Mouse (Mus musculus) stomach, embryonic 15.5 days (tissue): ENCODE measurements around the gene Akap13. TPM values are rescaled to one million over a fixed set of nuclear protein-coding genes. Genes with fewer than 3 reads are reported as not detected.

Experiments
- ATAC-seq: fragments of 200-750 bp; cut with Nextera tagmentation; 2 replicates; pipeline ENCODE4 v1.8.0; 2017; ENCODE audit warnings: low read depth, moderate number of reproducible peaks, moderate TSS enrichment; ENCODE audit not compliant: insufficient read depth, low FRiP score
- H3K27ac ChIP-seq: fragments of 300-500 bp; sonication (generic); 2 replicates; pipeline ENCODE4 v1.5.1; 2015; ENCODE audit warnings: mild to moderate bottlenecking, inconsistent platforms
- H3K27me3 ChIP-seq: fragments of 300-500 bp; sonication (generic); replicated peaks from 2 replicates; pipeline ENCODE4 v1.6.1; 2015; ENCODE audit warnings: inconsistent platforms
- H3K36me3 ChIP-seq: fragments of 300-500 bp; sonication (generic); 2 replicates; pipeline ENCODE4 v1.6.1; 2015; ENCODE audit warnings: inconsistent platforms
- H3K4me1 ChIP-seq: fragments of 300-500 bp; sonication (generic); 2 replicates; pipeline ENCODE4 v1.6.1; 2015; ENCODE audit warnings: inconsistent platforms
- H3K4me2 ChIP-seq: fragments of 300-500 bp; sonication (generic); 2 replicates; pipeline ENCODE4 v1.6.1; 2015; ENCODE audit warnings: mild to moderate bottlenecking, inconsistent platforms
- H3K4me3 ChIP-seq: fragments of 300-500 bp; sonication (generic); replicated peaks from 2 replicates; pipeline ENCODE4 v1.5.1; 2015; ENCODE audit warnings: inconsistent platforms
- H3K9ac ChIP-seq: fragments of 300-500 bp; sonication (generic); 2 replicates; pipeline ENCODE4 v1.6.1; 2015; ENCODE audit warnings: inconsistent platforms
- H3K9me3 ChIP-seq: fragments of 300-500 bp; sonication (generic); 2 replicates; pipeline ENCODE4 v1.6.1; 2016; ENCODE audit warnings: inconsistent platforms
- WGBS: fragments of 180-500 bp; shearing (Covaris S2); methylation state at CpG from one replicate; pipeline ENCODE4 v1.1.7; 2015; 5-methylcytosine and 5-hydroxymethylcytosine counted together
- polyA plus RNA-seq: library from polyadenylated mRNA; unstranded; fragments of >200 nt; fragmentation: Nextera tagmentation; extraction: Ambion mirVana; gene quantifications from 2 replicates; pipeline ENCODE4 v1.2.1, GENCODE M21; 2015

Akap13 gene
- polyA plus RNA-seq, 1 experiment from 2014 or later, result 38.6 TPM

DNA sequence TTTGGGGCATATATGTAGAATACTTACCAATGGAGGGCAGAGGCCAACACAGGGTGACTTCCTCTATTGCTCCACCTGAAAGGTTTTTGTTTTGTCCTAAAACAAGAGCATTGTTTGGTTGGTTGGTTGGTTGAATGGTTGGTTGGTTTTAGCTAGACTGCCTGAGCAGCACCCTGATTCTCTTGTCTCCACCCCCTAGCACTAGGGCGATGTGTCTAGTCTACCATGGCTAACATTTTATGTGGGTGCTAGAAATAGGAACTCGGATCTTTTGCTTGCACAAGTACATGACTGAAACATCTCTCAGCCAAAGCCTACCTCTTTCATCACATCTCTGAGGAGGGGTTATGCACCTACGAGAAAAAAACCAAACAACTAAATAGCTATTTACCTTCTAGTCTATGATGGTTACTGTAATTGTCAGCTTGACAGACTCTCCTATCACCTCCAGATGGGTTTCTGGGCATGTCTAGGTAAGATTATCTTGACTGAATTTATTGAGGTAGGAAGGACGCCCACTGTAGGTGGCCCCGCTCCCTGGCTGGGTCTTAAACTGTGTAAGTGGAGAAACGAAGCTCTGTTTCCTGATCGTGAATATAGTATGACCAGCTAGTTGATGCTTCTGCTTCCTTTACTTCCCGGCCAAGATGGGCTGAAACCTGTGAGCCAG is 134.1 kb downstream of the Akap13 start:
- Histone ChIP-seq H3K4me2 (no peak overlapping the region), H3K4me1 (0 out of 2 replicates have a peak, but pooled peaks cover 6% of the 10 kb centered on the region), H3K9ac (no peak overlapping the region), H3K9me3 (no peaks in the 10 kb centered on the region), H3K27me3 (no peaks in the 10 kb centered on the region), H3K27ac (no peak overlapping the region), H3K36me3 (no peaks in the 10 kb centered on the region), H3K4me3 (no peak overlapping the region)
- 88% methylated on average over 8 of the region's 8 CpGs for WGBS
- ATAC-seq, result no peak

DNA sequence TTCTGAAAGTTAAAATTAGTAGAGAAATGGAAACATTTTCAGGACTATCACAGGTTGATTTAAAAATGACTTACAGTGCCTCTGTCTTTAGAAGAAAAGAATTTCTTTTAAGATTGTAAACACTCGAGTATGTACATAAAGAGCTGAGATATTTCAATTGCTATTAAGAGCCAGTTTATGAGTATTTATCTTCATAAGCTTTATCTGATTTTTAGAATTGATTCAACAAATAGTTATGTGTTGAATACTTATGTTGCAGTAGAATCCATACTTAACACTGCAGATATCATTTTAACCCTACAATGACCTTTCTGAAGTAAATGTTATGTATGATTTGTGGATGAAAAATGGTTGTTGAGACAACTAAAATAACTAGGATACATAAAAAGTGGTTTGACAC is 136.6 kb downstream of the Akap13 start:
- ATAC-seq, result no peak
- no peaks in the 10 kb centered on the region for H3K27me3 ChIP-seq
- H3K9me3 ChIP-seq, result no peaks in the 10 kb centered on the region
- no peak overlapping the region for H3K27ac ChIP-seq
- 69% methylated on average over 1 of the region's 1 CpGs for WGBS
- no peak overlapping the region for H3K4me3 ChIP-seq
- no peak overlapping the region for H3K4me2 ChIP-seq
- H3K36me3 ChIP-seq, result no peaks in the 10 kb centered on the region
- no peak overlapping the region for H3K9ac ChIP-seq
- no peaks in the 10 kb centered on the region for H3K4me1 ChIP-seq

DNA sequence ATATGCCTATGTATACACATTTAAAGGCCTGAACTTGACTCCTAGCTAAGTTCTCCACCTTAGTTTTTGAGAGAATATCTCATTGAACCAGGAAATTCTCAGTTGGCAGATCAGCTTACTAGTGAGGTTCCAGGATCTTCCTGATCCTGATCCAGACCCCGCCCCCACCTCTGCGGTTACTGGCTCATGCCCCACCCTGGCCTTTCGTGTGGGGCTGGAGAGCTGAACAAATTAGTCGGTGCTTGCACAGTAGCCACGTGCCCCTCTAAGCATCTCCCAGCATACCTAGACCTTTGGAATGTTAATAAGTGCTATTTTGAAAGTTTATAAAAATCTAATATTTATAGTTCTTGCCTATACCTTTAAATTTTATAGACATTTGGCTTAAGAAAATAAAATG is 139.5 kb downstream of the Akap13 start:
- H3K9ac ChIP-seq, result no peak overlapping the region
- H3K4me1 ChIP-seq, result no peaks in the 10 kb centered on the region
- H3K4me2 ChIP-seq, result no peak overlapping the region
- H3K27ac ChIP-seq, result no peak overlapping the region
- WGBS, result 64% methylated on average over 5 of the region's 5 CpGs
- no peaks in the 10 kb centered on the region for H3K27me3 ChIP-seq
- no peak overlapping the region for H3K4me3 ChIP-seq
- no peaks in the 10 kb centered on the region for H3K9me3 ChIP-seq
- peak; percentile 79; the same call in 1 of the 2 replicates for ATAC-seq
- no peaks in the 10 kb centered on the region for H3K36me3 ChIP-seq

DNA sequence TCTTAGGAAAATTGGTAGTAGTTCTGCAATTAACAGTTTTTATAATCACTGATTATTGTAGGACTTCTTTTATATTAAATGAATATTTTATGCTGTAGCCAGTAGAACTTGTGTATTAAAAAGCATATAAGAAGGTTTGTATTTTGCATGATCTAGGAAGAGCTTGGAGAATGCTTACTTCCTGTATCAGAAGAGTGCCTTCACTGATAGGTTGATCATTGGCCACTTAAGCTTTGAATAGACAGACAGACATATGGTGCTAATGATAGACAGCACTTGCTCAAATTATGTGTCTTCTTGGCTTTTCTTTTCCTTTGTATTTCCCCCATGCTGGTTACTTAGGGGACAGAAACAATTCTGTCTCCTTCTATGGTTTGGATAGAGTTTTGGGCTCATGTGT is 139.9 kb downstream of the Akap13 start:
- no peak overlapping the region for H3K9ac ChIP-seq
- H3K4me3 ChIP-seq, result no peak overlapping the region
- H3K36me3 ChIP-seq, result no peaks in the 10 kb centered on the region
- no peak overlapping the region for H3K4me2 ChIP-seq
- no peak for ATAC-seq
- no peaks in the 10 kb centered on the region for H3K27me3 ChIP-seq
- no peaks in the 10 kb centered on the region for H3K4me1 ChIP-seq
- no peak overlapping the region for H3K27ac ChIP-seq
- no peaks in the 10 kb centered on the region for H3K9me3 ChIP-seq

DNA sequence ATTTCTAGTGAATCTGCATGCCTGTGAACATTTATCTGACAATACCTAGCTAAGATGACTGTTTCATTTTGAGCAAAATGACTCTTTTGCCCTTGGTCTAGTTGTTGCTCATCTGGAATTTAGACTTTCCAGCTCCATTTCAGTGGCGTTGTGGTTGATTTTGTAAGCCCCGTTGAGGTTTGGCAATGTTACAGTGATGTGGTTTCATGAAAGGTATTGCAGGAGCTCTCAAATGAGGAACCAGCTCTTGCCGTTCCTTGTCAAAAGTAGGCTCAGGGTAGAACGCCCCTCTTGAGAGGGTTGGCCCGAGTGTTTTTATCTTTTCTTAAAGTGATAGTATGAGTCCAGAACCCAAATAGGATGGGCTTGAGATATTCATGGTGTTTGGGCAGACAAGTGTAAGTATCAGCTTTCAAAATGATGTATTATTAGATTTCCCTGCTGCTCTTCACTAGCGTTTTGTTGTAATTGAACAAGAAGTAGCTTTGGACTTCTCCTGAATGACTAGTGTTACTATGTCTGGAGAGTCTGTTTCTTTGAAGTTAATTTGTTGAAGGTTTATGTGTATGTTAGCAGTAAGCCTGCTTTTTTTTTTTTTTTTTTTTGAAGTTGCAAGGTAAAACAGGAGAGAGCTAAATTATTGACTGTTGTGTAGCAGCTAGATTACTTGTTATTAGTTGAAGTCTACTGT is 140.9 kb downstream of the Akap13 start:
- no peaks in the 10 kb centered on the region for H3K9me3 ChIP-seq
- H3K4me2 ChIP-seq, result no peak overlapping the region
- no peak overlapping the region for H3K4me3 ChIP-seq
- no peaks in the 10 kb centered on the region for H3K27me3 ChIP-seq
- WGBS, result 58% methylated on average over 6 of the region's 6 CpGs
- H3K4me1 ChIP-seq, result no peaks in the 10 kb centered on the region
- H3K9ac ChIP-seq, result no peak overlapping the region
- no peak overlapping the region for H3K27ac ChIP-seq
- no peaks in the 10 kb centered on the region for H3K36me3 ChIP-seq
- no peak for ATAC-seq

DNA sequence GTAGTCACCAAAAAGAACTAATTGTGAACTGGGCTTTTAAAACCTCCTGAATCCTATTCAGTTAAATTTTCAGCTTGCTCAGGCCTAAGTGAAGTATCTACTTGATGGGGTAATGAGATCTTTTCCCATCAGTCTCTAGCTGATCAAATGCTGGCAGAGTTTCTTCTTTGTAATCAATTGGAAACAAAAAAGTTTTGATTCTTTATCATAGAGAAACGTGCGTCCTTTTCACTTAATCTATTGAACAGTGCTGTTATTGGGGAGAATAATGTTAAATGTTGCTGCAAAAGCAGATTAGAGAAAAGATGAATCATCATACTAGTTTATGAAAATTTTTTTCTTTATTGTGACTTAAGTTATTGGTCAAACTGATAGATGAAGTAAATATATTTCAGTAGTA is 142.5 kb downstream of the Akap13 start:
- H3K9ac ChIP-seq, result no peak overlapping the region
- no peaks in the 10 kb centered on the region for H3K36me3 ChIP-seq
- no peak overlapping the region for H3K4me3 ChIP-seq
- no peak overlapping the region for H3K27ac ChIP-seq
- no peaks in the 10 kb centered on the region for H3K4me1 ChIP-seq
- H3K9me3 ChIP-seq, result no peaks in the 10 kb centered on the region
- WGBS, result 80% methylated on average over 2 of the region's 2 CpGs
- no peak overlapping the region for H3K4me2 ChIP-seq
- no peak for ATAC-seq
- no peaks in the 10 kb centered on the region for H3K27me3 ChIP-seq

DNA sequence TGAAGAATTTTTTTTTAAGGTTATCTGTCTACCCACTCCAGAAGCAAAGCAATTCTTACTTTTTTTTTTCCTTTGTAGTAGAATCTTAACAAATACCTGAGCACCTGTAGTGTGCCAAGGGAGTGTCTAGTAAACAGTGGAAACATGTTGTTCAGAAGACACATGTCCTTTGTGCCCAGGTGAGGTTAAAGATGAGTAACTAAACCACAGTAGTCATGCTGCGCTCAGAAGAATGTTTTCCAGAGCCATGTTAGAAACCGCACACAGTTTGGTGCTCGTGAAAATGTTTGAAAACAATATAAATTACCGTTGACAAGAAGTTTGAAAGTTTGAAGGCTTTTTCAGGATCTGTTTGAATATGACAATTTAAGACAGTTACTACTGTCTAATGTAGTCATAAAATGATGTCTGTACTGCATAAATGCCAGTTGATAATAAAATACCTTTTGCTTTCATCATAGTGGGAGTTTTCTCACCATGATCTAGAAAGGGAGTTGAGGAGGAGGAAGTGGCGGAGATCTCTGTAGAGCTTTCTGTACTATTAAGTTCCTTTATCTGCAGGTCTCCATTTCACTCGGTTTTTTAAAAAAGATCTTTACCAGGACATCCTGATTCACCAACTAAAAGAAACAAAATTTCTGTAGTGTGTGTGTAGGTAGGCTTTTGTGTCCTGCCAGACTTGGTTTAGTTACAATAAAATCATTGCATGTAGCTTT is 145.2 kb downstream of the Akap13 start:
- H3K4me2 ChIP-seq, result no peak overlapping the region
- H3K4me3 ChIP-seq, result no peak overlapping the region
- 0 out of 2 replicates have a peak, but pooled peaks cover 4% of the 10 kb centered on the region for H3K36me3 ChIP-seq
- no peak for ATAC-seq
- H3K9ac ChIP-seq, result no peak overlapping the region
- no peak overlapping the region for H3K27ac ChIP-seq
- no peaks in the 10 kb centered on the region for H3K4me1 ChIP-seq
- H3K27me3 ChIP-seq, result no peaks in the 10 kb centered on the region
- H3K9me3 ChIP-seq, result no peaks in the 10 kb centered on the region
- WGBS, result 78% methylated on average over 6 of the region's 6 CpGs

DNA sequence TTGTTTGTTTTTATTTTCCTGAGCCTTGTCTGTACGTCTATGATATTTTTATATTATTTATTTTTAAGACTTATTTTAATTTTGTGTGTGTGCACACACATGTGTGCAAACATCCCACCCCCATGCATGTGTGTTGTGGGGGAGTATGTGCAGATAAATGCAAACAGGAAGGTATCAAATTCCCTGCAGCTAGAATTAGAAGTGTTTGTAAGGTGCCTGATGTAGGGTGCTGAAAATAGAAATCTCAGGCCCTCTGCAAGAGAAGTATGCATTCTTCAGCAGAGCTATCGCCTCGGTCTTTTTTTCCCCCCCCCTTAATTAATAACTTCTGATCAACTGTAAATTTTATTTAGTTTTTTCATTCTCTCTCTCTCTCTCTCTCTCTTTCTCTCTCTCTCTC is 151.9 kb downstream of the Akap13 start:
- 79% methylated on average over 3 of the region's 3 CpGs for WGBS
- Histone ChIP-seq H3K4me3 (no peak overlapping the region), H3K4me2 (no peak overlapping the region), H3K9me3 (no peaks in the 10 kb centered on the region), H3K36me3 (peaks cover 10% of the 10 kb centered on the region; the same call in 1 of the 2 replicates), H3K9ac (no peak overlapping the region), H3K27ac (no peak overlapping the region), H3K27me3 (no peaks in the 10 kb centered on the region), H3K4me1 (peaks cover 12% of the 10 kb centered on the region)
- no peak for ATAC-seq

DNA sequence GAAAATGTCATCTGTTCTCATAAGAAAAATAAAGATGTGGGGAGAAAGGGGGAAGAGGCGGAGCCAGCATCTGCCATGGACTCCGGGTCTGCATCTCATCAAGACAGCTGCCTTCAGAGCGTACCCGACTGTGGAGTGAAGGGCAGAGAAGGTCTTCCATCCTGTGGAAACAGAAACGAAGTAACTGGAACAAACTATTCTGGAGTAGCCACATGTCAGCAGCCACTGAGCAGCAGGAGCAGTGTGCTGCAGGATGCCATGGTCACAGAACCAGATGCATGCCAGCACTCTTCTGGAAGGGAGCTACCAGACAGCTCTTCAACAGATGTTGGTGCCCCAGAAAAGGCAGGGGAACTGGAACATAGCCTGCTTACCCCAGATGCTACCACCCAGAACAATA is 153.4 kb downstream of the Akap13 start:
- Histone ChIP-seq H3K4me1 (peaks cover 16% of the 10 kb centered on the region), H3K4me2 (no peak overlapping the region), H3K9me3 (no peaks in the 10 kb centered on the region), H3K9ac (no peak overlapping the region), H3K4me3 (no peak overlapping the region), H3K27me3 (no peaks in the 10 kb centered on the region), H3K27ac (peak overlapping the region; percentile 77), H3K36me3 (peaks cover 6% of the 10 kb centered on the region; the same call in 1 of the 2 replicates)
- ATAC-seq, result no peak
- WGBS, result 36% methylated on average over 5 of the region's 5 CpGs

DNA sequence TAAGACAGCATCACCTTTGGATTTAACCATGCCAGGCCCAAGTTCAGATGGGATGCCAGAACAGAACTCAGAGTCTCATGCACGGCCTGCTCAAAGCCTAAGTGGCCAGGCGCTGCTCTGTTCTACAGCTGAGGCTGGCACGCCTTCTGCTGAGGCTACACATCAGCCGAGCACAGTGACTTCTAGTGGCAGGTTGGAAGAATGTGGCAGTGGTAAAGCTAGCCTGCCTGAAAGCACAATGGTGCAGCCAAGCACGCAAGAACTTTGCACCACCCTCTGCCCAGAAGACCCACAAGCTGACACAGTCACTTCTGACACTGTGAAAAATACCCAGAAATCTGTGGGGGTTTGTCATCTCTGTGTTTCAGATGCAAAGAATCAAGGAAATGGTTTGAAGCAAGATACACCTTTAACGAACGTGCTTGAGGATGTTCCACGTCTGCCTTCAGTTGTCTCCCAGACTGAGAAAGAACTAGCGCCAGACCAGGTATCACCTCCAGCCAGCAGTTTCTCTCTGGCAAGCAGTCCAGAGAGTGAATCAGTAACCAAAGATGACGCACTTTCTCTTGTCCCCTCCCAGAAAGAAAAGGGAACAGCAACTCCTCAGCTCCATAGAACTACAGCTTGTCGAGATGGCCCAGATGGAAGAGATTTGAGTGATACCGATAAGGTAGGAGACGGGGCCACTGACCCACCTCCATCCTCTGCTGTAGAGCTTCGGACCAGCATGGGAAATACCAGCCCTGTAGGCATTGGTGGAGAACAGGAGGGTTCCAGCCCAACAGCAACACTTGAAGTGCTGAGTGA is 154.3 kb downstream of the Akap13 start:
- H3K4me1 ChIP-seq, result peaks cover 16% of the 10 kb centered on the region
- H3K27me3 ChIP-seq, result no peaks in the 10 kb centered on the region
- no peak overlapping the region for H3K9ac ChIP-seq
- H3K36me3 ChIP-seq, result peaks cover 6% of the 10 kb centered on the region; the same call in 1 of the 2 replicates
- peak overlapping the region; percentile 77 for H3K27ac ChIP-seq
- WGBS, result 78% methylated on average over 14 of the region's 14 CpGs
- H3K9me3 ChIP-seq, result no peaks in the 10 kb centered on the region
- 0 out of 2 replicates have a peak overlapping the region, but pooled peaks have one; percentile 1 for H3K4me2 ChIP-seq
- no peak for ATAC-seq
- H3K4me3 ChIP-seq, result no peak overlapping the region

DNA sequence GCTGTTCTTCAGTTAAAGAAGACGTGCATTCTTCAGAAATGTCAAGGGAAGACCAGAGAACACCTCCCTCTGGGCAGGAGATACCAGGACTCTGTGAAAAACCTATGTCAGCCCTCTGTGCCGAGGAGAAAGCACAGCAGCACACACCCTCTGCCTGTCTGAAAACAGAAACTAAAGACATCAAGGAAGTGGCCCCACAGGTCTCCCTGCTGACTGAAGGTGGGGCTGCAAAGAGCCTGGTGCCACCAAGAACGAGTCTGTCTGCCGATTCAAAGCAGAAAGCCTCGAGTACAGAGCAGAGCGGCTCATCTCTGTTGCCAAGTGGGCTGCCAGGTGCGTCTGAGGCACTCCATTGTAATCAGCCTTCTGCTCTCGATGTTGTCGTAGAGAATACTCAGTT is 155.1 kb downstream of the Akap13 start:
- H3K27ac ChIP-seq, result peak overlapping the region; percentile 77
- no peaks in the 10 kb centered on the region for H3K9me3 ChIP-seq
- 0 out of 2 replicates have a peak overlapping the region, but pooled peaks have one; percentile 1 for H3K4me2 ChIP-seq
- no peaks in the 10 kb centered on the region for H3K27me3 ChIP-seq
- peak; percentile 47; the same call in 1 of the 2 replicates for ATAC-seq
- H3K4me1 ChIP-seq, result peaks cover 16% of the 10 kb centered on the region
- no peak overlapping the region for H3K4me3 ChIP-seq
- no peak overlapping the region for H3K9ac ChIP-seq
- WGBS, result 61% methylated on average over 9 of the region's 9 CpGs
- H3K36me3 ChIP-seq, result peaks cover 6% of the 10 kb centered on the region; the same call in 1 of the 2 replicates
